Mouse (Mus musculus): ENCODE measurements around the gene Npepps. TPM values are rescaled to one million over a fixed set of nuclear protein-coding genes. Genes with fewer than 3 reads are reported as not detected.

The Npepps gene
- 26.5 and 35.4 TPM in 2 replicates for polyA plus RNA-seq (2012; ENCODE audit: low replicate concordance)

DNA sequence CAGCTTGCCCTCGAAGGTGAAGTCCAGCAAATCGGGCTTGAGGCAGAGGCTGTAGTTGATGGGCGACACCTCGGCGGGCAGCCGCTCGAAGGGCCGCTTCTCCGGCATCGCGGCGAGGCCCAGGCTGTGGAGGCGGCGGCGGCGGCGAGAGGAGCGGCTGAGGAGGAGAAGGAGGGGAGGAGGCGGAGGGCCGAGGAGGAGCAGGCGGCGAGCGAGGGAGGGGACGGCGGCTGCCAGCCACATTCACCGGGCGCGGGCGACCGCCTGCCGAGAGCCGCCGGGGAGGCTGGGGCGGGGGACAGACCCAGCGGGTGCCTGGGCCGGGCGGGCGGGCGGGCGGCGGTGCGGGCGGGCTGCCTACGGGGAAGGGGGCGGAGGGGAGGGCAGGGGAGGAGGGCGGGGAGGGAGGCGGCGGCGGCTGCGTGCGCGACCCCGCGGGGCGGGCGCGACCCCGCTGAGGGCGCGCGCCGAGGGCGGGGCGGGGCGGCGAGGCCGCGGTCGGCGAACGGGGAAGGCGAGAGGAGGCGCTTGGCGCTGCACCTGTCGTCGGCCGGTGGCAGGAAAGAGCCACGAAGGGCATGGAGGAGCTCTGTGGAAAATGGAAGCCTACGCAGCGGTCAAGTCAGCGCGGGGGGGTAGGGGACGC is at the start of gene Npepps:
Npepps (minus strand) TSS at position 423 of the 646 bp plus-strand sequence.

DNA sequence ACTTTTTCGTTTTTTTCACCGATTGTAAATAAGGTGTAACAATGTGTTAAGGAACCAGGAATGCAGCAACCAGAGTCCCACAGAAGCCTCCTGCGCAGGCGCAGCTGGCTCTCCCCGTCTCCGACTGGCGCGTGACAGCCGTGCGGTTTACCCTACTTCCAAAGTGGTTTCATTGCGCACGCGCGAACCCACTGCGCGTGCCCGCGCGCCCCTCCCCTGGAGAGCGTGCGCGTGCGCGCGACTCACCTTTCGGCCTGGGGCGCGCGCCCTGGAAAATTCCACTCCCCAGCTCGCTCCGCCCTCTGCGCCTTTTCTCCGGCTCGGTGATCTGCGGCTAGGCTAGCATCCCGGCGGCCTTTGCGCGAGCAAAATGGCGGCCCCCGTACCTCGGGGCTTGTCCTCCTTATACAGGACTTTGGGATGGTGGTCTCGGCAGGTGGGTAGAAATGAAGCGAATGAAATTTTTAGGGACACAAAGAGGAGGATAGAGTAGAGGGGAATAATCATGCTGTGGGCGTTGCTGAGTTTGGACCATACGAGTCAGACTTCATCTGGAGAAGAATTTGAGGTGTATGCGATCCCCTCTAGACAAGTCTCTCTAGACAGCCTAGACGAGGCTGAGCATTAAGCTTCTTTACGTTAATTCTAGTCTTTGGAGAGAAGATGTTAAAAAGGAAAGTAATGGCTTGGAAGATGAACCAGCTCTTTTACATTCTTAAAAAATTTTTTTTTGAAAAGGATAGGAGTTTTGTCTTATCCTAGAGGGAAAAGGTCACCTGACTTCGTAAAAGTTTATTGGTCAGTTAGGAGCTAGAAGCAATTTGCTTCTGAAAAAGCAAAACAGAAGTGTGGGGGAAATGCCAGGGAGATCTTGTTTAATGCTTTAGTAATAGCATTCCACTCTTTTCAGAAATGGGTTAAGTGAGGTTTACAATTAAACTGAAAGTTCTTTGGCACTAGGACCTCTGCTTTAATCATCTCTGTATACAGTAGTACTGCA is 35.4 kb upstream of the Npepps start, which contains the start of gene Mrpl45:
Mrpl45 (plus strand) TSS at position 213 of the 1,000 bp plus-strand sequence.

DNA sequence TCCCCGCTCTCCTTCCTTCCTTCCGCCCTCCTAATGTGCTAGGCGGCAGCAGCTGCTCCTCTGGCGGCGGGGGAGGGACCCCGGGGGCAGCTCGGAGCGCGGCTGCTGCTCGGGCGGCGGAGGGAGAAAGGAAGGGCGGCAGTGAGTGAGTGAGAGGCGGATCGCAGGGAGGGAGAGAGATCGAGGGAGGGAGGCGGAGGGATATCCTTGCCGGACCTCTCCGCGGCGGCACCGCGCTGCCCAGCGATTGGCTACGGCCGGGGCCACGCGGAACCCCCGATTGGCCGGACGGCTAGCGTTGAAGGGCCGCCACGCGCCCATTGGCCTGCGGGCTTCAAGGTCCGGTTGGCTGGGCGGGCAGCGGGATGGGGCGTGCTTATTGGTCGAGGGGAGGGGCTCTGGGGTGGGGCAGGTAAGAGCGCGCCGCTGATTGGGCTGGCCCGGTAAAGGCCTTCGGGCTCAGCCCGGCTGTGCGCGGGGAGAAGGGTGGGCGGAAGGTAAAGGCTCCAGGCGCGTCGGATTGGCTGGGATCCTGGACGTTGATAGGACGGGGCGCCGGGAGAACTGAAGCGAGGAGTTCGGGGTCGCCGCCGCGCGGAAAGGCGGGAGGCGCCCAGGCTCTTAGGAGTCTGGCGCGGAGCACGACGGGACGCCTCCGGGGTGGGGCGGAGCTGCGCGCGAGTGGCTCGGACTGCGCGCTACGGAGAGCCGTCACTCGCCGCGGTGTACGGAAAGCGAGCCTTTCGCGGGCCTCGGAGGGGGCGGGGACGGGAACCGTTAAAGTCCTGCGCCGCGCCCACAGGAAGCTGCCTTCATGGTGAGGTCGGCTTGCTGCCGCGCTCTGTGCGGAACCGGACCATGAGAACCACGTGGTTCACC is 92.4 kb downstream of the Npepps start, which contains the start of gene Kpnb1:
Kpnb1 (minus strand) TSS at position 118 of the 879 bp plus-strand sequence.

Other genes starting within 250 kb of the Npepps start
- not detected in 2 replicates for gene Lrrc46, start 239.2 kb downstream of the Npepps start, polyA plus RNA-seq (2012; ENCODE audit: low replicate concordance)
- gene Mrpl10, start 239.1 kb downstream of the Npepps start, polyA plus RNA-seq (2012; ENCODE audit: low replicate concordance), result 39.2 and 57.7 TPM in 2 replicates
- gene Osbpl7, start 230.0 kb downstream of the Npepps start, polyA plus RNA-seq (2012; ENCODE audit: low replicate concordance), result 27.4 and 36.0 TPM in 2 replicates
- gene Tbx21, start 165.3 kb downstream of the Npepps start, polyA plus RNA-seq (2012; ENCODE audit: low replicate concordance), result 24.3 and 88.8 TPM in 2 replicates
- 15.4 and 60.6 TPM in 2 replicates for gene Tbkbp1, start 129.1 kb downstream of the Npepps start, polyA plus RNA-seq (2012; ENCODE audit: low replicate concordance)
- gene Kpnb1, start 92.8 kb downstream of the Npepps start, polyA plus RNA-seq (2012; ENCODE audit: low replicate concordance), result 17.7 and 26.9 TPM in 2 replicates
- gene Mrpl45, start 35.1 kb upstream of the Npepps start, polyA plus RNA-seq (2012; ENCODE audit: low replicate concordance), result 2.9 and 5.0 TPM in 2 replicates
- 0.07 and 0.11 TPM in 2 replicates for gene Gpr179, start 71.4 kb upstream of the Npepps start, polyA plus RNA-seq (2012; ENCODE audit: low replicate concordance)
- gene Socs7, start 81.9 kb upstream of the Npepps start, polyA plus RNA-seq (2012; ENCODE audit: low replicate concordance), result 5.4 and 8.4 TPM in 2 replicates
- gene Arhgap23, start 134.9 kb upstream of the Npepps start, polyA plus RNA-seq (2012; ENCODE audit: low replicate concordance), result 19.2 and 20.8 TPM in 2 replicates
- not detected in 2 replicates for gene 4933428G20Rik, start 219.7 kb upstream of the Npepps start, polyA plus RNA-seq (2012; ENCODE audit: low replicate concordance)

All from hematopoietic multipotent progenitor cell, adult 10-12 weeks (in vitro differentiated cells).